Mouse (Mus musculus): ENCODE data around the gene Arl6. TPM values are rescaled to one million over a fixed set of nuclear protein-coding genes. Genes with fewer than 3 reads are reported as not detected.

Gene Arl6
- polyA plus RNA-seq, 1 experiment from 2014 or later: 68.3 TPM

Other genes starting within 250 kb of the Arl6 start
- not detected in 2 replicates for gene Gabrr3, start 232.1 kb downstream of the Arl6 start, polyA plus RNA-seq (2015; fragmentation: Nextera tagmentation; extraction: Ambion mirVana)
- gene Riox2, start 167.6 kb downstream of the Arl6 start, polyA plus RNA-seq (2015; fragmentation: Nextera tagmentation; extraction: Ambion mirVana): 16.8 and 19.0 TPM in 2 replicates
- 2.0 and 3.0 TPM in 2 replicates for gene Crybg3, start 38.4 kb downstream of the Arl6 start, polyA plus RNA-seq (2015; fragmentation: Nextera tagmentation; extraction: Ambion mirVana)